Mouse (Mus musculus): ENCODE results near the gene Olfr54. TPM values are rescaled to one million over a fixed set of nuclear protein-coding genes. Genes with fewer than 3 reads are reported as not detected.
"Not testable (repeated sequence)": the region's sequence is repeated elsewhere in the genome, so short reads cannot be mapped to it uniquely, and the experiment has no call there.

The Olfr54 gene
- polyA plus RNA-seq (2015; fragmentation: Nextera tagmentation; extraction: Ambion mirVana), result not detected in 2 replicates

DNA sequence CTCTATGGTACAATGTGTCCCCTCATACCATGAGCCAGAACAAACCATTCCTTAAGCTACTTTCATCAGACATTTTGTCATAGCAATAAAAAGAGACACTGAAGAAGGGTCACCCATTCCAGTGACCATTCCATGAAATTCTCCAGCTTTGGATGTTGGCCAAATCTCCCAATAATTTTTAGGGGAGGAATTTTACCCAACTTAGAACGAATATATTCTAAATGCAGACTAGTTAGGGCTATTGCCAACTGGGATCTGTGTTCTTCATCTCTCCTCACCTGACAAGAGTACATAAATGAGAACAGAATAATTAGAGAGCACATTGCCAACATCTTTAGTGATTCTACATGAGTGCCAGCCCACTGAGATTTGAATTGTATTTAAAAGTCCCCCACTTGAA lies at the start of gene Olfr54:
Gene Olfr54 (plus strand): TSS at position 301 of the 400 bp plus-strand sequence.
- no peaks in the 10 kb centered on the region for H3K27me3 ChIP-seq
- no peak for ATAC-seq
- H3K4me2 ChIP-seq (replicated peaks), result no peak within 1 kb of the TSS
- H3K36me3 ChIP-seq, result no peaks in the 10 kb centered on the region
- 69% methylated on average over 1 of the region's 1 CpGs for WGBS
- H3K4me3 ChIP-seq (replicated peaks), result no peak within 1 kb of the TSS
- no peaks in the 10 kb centered on the region for H3K4me1 ChIP-seq (replicated peaks)
- H3K9me3 ChIP-seq, result no peaks in the 10 kb centered on the region
- no peak within 1 kb of the TSS for H3K27ac ChIP-seq
- no peak within 1 kb of the TSS for H3K9ac ChIP-seq (replicated peaks)

DNA sequence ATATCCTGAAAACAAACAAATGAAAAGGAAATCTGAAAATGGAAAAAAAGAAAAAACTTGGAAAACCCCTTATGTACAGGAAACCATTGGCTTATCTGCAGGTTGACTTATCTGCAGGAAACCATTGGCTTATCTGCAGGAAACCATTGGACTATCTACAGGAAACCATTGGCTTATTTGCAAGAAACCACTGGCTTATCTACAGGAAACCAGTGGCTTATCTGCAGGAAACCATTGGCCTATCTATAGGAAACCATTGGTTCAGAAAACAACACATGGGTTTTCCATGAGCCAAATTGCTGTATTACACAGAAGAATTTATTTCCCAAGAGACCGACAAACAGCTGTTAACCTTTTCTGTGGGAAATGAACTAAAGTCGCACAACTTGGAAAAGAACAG lies 49.1 kb upstream of the Olfr54 start:
- Histone ChIP-seq H3K4me2 (replicated peaks) (no peak overlapping the region), H3K27me3 (no peaks in the 10 kb centered on the region), H3K9ac (replicated peaks) (no peak overlapping the region), H3K9me3 (no peaks in the 10 kb centered on the region), H3K27ac (no peak overlapping the region), H3K4me3 (replicated peaks) (no peak overlapping the region), H3K36me3 (no peaks in the 10 kb centered on the region), H3K4me1 (replicated peaks) (0 out of 2 replicates have a peak, but pooled peaks cover 9% of the 10 kb centered on the region)
- WGBS, result 89% methylated on average over 2 of the region's 2 CpGs
- no peak for ATAC-seq

DNA sequence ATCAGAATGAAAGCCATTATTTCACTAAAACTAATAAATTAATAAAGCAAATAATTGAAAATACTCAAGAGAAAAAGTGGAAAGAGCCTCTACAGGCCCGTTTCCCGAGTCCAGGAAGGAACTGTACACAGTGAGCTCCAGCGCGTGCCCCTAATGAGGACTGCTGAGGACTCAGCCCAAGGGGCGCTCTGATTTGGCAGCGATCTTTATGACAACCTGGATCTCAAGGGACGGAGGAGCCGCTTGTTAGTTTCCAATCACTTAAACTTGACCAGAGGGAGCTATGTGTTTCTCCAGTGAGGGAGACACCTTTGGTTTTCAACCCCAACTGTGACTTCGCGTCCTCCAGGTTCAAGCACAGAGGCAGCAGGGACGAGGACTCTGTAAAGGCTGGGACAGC lies 47.8 kb upstream of the Olfr54 start, which contains the start of gene Olfr1378:
Gene Olfr1378 (plus strand): TSS at position 301 of the 400 bp plus-strand sequence.
- Histone ChIP-seq H3K4me2 (replicated peaks) (no peak within 1 kb of the TSS), H3K9ac (replicated peaks) (no peak within 1 kb of the TSS), H3K27ac (no peak within 1 kb of the TSS), H3K27me3 (no peaks in the 10 kb centered on the region), H3K9me3 (no peaks in the 10 kb centered on the region), H3K4me1 (replicated peaks) (0 out of 2 replicates have a peak, but pooled peaks cover 9% of the 10 kb centered on the region), H3K36me3 (no peaks in the 10 kb centered on the region), H3K4me3 (replicated peaks) (no peak within 1 kb of the TSS)
- no peak for ATAC-seq
- WGBS, result 81% methylated on average over 11 of the region's 11 CpGs

DNA sequence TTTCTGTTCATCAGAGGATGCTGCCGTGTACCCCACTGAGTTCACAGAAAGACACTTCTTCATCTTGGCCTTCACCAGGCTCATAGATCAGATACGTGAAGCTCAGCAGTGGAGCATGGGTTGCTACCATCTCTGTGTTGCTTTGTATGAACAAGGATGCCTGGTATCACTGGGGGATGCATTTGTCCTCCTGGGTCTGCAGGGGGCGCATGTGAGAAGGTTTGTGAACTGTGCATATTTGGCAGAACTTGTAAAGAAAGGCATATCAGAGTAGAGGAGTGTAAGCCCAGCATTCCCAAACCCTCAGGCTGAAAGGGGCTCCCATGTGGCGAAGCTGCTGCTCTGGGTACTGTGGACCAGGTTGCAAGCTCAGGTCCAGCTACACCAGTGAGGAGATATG lies 36.8 kb upstream of the Olfr54 start:
- Histone ChIP-seq H3K4me3 (replicated peaks) (no peak overlapping the region), H3K4me1 (replicated peaks) (no peaks in the 10 kb centered on the region), H3K27me3 (no peaks in the 10 kb centered on the region), H3K9ac (replicated peaks) (no peak overlapping the region), H3K9me3 (no peaks in the 10 kb centered on the region), H3K4me2 (replicated peaks) (no peak overlapping the region), H3K27ac (no peak overlapping the region), H3K36me3 (no peaks in the 10 kb centered on the region)
- WGBS, result 74% methylated on average over 4 of the region's 4 CpGs
- ATAC-seq, result no peak

DNA sequence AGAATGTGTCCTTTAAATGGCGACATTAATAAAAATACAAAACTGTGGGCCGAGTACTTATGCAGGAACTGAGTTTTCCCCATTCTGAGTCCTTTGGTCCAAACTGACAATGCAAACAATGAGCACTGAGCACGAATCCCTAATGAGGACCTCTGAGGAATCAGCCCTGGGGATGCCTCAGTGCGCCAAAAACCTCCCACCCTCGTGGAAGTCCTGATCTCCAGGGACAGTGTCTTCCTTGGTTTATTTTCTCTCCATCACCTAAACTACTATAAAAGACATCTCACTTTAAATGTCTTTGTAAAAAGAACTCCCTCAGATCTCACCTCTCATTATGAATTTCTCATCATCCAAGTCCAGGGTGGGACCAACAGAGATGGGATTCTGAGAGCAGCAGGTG lies 32.4 kb upstream of the Olfr54 start, which contains the start of gene Olfr1377:
Gene Olfr1377 (plus strand): TSS at position 301 of the 400 bp plus-strand sequence.
- no peaks in the 10 kb centered on the region for H3K4me1 ChIP-seq (replicated peaks)
- H3K9ac ChIP-seq (replicated peaks), result no peak within 1 kb of the TSS
- no peak for ATAC-seq
- H3K36me3 ChIP-seq, result no peaks in the 10 kb centered on the region
- H3K27me3 ChIP-seq, result no peaks in the 10 kb centered on the region
- no peak within 1 kb of the TSS for H3K27ac ChIP-seq
- H3K9me3 ChIP-seq, result no peaks in the 10 kb centered on the region
- no peak within 1 kb of the TSS for H3K4me2 ChIP-seq (replicated peaks)
- H3K4me3 ChIP-seq (replicated peaks), result no peak within 1 kb of the TSS
- WGBS, result 55% methylated on average over 5 of the region's 5 CpGs

DNA sequence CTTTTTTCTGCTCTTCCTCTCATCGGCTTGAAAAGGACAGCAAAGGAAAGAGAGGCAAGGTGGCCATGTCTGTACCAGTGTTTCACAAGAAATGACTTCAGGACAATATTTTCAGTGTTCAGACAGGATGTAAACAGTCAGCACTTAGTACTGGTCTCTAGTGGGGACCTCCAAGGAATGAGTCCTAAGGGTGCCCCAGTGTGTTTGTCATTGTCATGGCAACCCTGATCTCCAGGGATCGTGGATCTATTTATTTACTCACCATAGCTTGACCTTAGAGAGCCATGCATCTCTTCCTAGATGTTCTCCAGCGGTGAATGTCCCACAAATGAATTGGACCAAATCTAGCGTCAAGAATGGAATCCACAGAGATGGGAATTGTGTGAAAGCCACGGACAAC lies 10.7 kb upstream of the Olfr54 start, which contains the start of gene Olfr51:
Gene Olfr51 (plus strand): TSS at position 301 of the 400 bp plus-strand sequence.
- WGBS, result 78% methylated on average over 5 of the region's 5 CpGs
- no peak within 1 kb of the TSS for H3K4me2 ChIP-seq (replicated peaks)
- no peak within 1 kb of the TSS for H3K9ac ChIP-seq (replicated peaks)
- H3K36me3 ChIP-seq, result no peaks in the 10 kb centered on the region
- H3K27ac ChIP-seq, result no peak within 1 kb of the TSS
- no peak within 1 kb of the TSS for H3K4me3 ChIP-seq (replicated peaks)
- 0 out of 2 replicates have a peak, but pooled peaks cover 4% of the 10 kb centered on the region for H3K9me3 ChIP-seq
- no peak for ATAC-seq
- H3K27me3 ChIP-seq, result no peaks in the 10 kb centered on the region
- H3K4me1 ChIP-seq (replicated peaks), result no peaks in the 10 kb centered on the region

DNA sequence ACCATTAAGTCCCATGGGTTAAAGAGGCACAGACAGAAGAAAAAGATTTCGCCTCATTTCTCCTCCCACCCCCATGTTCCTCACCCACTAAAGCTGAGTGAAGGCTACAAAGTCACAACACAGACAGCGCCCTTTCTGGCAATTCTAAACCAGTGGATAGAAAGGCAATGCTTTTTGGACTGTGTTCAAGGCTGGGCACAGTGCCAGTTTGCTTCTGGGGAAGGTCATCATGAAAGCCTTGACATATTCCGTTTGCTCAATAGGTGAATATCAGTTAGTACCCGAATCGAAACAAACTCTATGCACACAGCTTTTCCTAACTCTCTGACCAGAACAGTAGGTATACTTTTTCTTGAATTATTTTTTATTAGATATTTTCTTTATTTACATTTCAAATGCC lies 2.2 kb upstream of the Olfr54 start:
- WGBS, result 77% methylated on average over 5 of the region's 5 CpGs
- no peak for ATAC-seq
- H3K27me3 ChIP-seq, result no peaks in the 10 kb centered on the region

DNA sequence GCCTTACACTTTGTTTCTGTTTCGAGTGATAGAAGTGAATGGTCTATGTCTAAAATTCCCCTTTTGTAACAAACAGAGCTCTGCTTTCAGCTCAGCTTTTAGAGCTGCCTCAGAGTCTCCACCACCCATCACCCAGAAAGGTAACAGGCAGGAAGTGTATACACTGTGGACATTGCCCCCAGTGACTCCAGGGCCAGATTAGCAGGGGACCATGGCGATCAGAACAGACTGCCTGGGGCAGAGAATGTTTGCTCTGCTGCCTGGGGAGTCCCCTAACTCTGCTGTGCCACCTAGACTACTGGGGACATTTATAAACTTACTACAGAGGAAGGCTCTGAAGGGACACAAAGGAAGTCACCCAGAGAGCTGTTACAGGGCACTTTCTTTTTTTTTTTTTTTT lies 2.3 kb downstream of the Olfr54 start:
- Histone ChIP-seq H3K9me3 (no peaks in the 10 kb centered on the region), H3K9ac (replicated peaks) (no peak overlapping the region), H3K4me3 (replicated peaks) (no peak overlapping the region), H3K27ac (no peak overlapping the region), H3K36me3 (no peaks in the 10 kb centered on the region), H3K4me1 (replicated peaks) (no peaks in the 10 kb centered on the region), H3K27me3 (no peaks in the 10 kb centered on the region), H3K4me2 (replicated peaks) (no peak overlapping the region)
- WGBS, result 45% methylated on average over 2 of the region's 2 CpGs
- no peak for ATAC-seq

More for the DNA sequence above, 2.2 kb upstream of the Olfr54 start:
- no peak overlapping the region for H3K4me2 ChIP-seq (replicated peaks)
- no peak overlapping the region for H3K27ac ChIP-seq
- H3K4me3 ChIP-seq (replicated peaks), result no peak overlapping the region
- no peaks in the 10 kb centered on the region for H3K36me3 ChIP-seq
- no peaks in the 10 kb centered on the region for H3K9me3 ChIP-seq
- no peak overlapping the region for H3K9ac ChIP-seq (replicated peaks)
- no peaks in the 10 kb centered on the region for H3K4me1 ChIP-seq (replicated peaks)

DNA sequence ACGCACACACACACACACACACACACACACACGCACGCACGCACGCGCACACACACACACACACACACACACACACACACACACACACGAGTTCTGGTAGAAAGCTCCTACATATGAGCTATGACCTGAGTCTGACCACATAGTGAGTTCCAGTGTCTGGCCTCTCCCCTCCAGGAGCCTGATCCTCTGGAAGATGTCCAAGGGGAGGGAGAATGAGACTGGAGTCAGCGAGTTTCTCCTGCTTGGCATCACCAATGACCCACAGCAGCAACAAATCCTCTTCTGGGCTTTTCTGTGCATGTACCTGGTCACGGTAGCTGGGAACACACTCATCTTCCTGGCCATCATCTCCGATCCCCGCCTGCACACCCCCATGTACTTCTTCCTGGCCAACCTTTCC lies 12.8 kb downstream of the Olfr54 start:
- not testable (repeated sequence) for H3K27ac ChIP-seq; H3K9ac ChIP-seq (replicated peaks); H3K36me3 ChIP-seq; H3K4me3 ChIP-seq (replicated peaks); H3K4me2 ChIP-seq (replicated peaks); H3K4me1 ChIP-seq (replicated peaks); H3K9me3 ChIP-seq; ATAC-seq; H3K27me3 ChIP-seq
- WGBS, result 83% methylated on average over 11 of the region's 11 CpGs

DNA sequence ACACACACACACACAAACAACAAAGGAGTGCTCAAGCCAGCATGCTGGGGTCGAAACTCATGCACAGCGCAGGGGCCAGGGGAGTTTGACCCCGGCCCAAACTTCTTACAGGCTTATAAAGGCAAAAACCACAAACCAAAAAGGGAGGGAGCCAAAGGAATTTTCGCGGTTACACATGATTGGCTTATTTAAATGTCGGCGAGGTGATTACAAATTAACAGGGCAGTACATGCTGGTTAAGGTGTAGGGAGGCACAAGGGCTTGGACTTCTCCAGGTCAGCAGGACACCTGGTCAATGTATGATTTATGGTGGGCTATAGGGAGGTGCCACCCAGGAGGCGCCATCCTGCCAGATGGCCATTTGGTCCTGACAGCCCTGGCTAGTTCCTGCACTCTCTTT lies 15.3 kb downstream of the Olfr54 start:
- not testable (repeated sequence) for H3K36me3 ChIP-seq; H3K27me3 ChIP-seq; H3K4me3 ChIP-seq (replicated peaks); H3K9ac ChIP-seq (replicated peaks); H3K27ac ChIP-seq; H3K4me2 ChIP-seq (replicated peaks); H3K4me1 ChIP-seq (replicated peaks); ATAC-seq; H3K9me3 ChIP-seq
- 65% methylated on average over 8 of the region's 8 CpGs for WGBS

DNA sequence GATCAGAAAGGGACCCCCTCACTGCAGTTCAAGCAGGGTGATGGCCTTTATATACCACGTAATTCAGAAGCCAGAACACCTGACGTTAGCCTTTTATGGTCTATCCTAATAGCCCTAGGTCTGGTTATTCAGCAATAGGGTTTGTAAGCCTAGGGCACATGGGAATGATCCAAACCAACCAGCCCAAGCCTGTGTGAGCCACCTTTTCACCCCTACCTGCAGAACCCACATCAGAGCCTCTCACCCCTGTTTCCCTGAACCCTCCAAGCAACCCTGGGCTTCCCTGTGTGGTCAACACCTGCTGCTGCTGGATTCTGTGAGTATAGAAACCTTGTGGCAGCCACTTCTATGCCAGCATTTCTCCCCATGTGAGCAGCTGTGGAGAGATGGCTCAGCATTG lies 16.2 kb downstream of the Olfr54 start:
- no peak overlapping the region for H3K27ac ChIP-seq
- ATAC-seq, result no peak
- H3K4me3 ChIP-seq (replicated peaks), result no peak overlapping the region
- H3K4me2 ChIP-seq (replicated peaks), result no peak overlapping the region
- 89% methylated on average over 2 of the region's 2 CpGs for WGBS
- no peaks in the 10 kb centered on the region for H3K27me3 ChIP-seq
- no peaks in the 10 kb centered on the region for H3K9me3 ChIP-seq
- H3K9ac ChIP-seq (replicated peaks), result no peak overlapping the region
- no peaks in the 10 kb centered on the region for H3K36me3 ChIP-seq
- no peaks in the 10 kb centered on the region for H3K4me1 ChIP-seq (replicated peaks)

DNA sequence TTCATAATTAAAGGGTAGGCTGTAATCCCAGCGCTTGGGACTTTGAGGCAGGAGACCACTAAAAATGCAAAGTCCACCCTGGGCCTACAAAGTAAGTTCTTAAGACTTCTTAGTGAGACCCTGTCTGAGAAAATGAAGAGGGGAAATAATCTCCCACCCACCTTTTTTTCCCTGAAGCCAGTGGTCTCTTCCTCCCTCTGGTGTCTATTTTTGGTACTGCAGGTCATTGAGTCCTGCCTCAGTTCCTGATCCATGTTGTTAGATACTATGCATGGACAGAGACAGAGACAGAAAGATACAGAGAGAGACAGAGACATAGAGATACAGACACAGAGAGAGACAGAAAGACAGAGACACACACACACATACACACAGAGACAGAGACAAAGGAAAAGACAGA lies 18.8 kb downstream of the Olfr54 start:
- Histone ChIP-seq H3K4me1 (replicated peaks) (no peaks in the 10 kb centered on the region), H3K27ac (no peak overlapping the region), H3K4me3 (replicated peaks) (no peak overlapping the region), H3K4me2 (replicated peaks) (no peak overlapping the region), H3K27me3 (no peaks in the 10 kb centered on the region), H3K9me3 (no peaks in the 10 kb centered on the region), H3K9ac (replicated peaks) (no peak overlapping the region), H3K36me3 (no peaks in the 10 kb centered on the region)
- 18% methylated on average over 1 of the region's 1 CpGs for WGBS
- no peak for ATAC-seq

DNA sequence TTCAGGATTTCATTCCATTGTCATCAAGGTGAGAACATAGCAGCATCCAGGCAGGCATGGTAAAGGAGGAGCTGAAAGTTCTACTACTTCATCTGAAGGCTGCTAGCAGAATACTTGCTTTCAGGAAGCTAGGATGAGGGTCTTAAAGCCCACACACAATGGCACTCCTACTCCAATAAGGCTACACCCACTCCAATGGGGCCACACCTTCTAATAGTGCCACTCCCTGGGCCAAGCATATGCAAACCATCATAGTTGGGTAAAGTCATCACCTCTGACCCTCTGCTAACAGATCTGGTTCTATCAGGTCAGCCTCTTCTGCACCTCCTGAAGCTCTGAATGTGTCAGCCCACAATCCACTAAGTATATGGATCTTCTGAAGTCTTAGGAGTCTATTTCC lies 20.1 kb downstream of the Olfr54 start:
- not testable (repeated sequence) for ATAC-seq; H3K27ac ChIP-seq; H3K4me3 ChIP-seq (replicated peaks); H3K4me2 ChIP-seq (replicated peaks); H3K9me3 ChIP-seq; H3K4me1 ChIP-seq (replicated peaks); H3K36me3 ChIP-seq; H3K9ac ChIP-seq (replicated peaks); H3K27me3 ChIP-seq

Data from midbrain, embryonic 13.5 days (tissue).